Mouse (Mus musculus): ENCODE data around the gene Kcnd1. TPM values are rescaled to one million over a fixed set of nuclear protein-coding genes. Genes with fewer than 3 reads are reported as not detected.

Kcnd1 gene
- polyA plus RNA-seq, 1 experiment from 2014 or later = 1.6 TPM

DNA sequence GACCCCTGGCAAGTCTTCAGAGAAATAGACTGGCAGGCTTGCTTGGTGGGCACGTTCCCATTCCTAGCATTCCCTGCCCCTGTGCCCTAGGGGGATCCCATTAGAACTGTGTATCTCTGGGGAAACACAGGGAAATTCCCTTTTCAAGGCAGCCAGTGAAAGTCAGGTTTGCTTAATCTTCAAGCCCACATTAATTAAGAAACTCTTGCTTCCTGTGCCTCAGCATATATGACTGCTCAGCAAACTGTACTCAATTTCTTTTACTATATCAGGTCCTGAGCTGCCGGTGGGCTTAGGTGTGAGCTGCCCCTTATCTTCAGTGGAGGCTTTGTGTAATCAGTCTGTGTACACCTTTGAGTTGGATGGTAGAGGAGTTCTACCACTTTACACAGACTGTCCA, 43.7 kb downstream of the Kcnd1 start:
- H3K4me1 ChIP-seq (ENCODE audit: control insufficient read depth, insufficient read depth, low read length) = 0 out of 2 replicates have a peak, but pooled peaks cover 2% of the 10 kb centered on the region
- H3K9ac ChIP-seq (ENCODE audit: low read depth, low read length) = no peak overlapping the region
- H3K36me3 ChIP-seq (ENCODE audit: control insufficient read depth, insufficient read depth, low read length) = no peaks in the 10 kb centered on the region
- no peaks in the 10 kb centered on the region for H3K9me3 ChIP-seq (replicated peaks; ENCODE audit: control insufficient read depth, low read length)
- H3K27ac ChIP-seq (ENCODE audit: low read depth, low read length) = no peak overlapping the region
- 53% methylated on average over 2 of the region's 2 CpGs for WGBS (ENCODE audit: insufficient replicate concordance)
- no peak overlapping the region for H3K4me3 ChIP-seq (ENCODE audit: low read depth, low read length)
- no peak for ATAC-seq (replicated peaks; ENCODE audit: insufficient number of reproducible peaks, low FRiP score, low TSS enrichment)
- H3K27me3 ChIP-seq (ENCODE audit: control insufficient read depth, insufficient read depth, low read length) = no peaks in the 10 kb centered on the region
- no peak overlapping the region for H3K4me2 ChIP-seq

- WGBS (ENCODE audit: insufficient replicate concordance) = 100% methylated on average over 1 of the region's 1 CpGs
- Histone ChIP-seq H3K4me3 (ENCODE audit: low read depth, low read length) (no peak overlapping the region), H3K27ac (ENCODE audit: low read depth, low read length) (no peak overlapping the region), H3K4me2 (no peak overlapping the region), H3K9ac (ENCODE audit: low read depth, low read length) (no peak overlapping the region), H3K27me3 (ENCODE audit: control insufficient read depth, insufficient read depth, low read length) (no peaks in the 10 kb centered on the region), H3K36me3 (ENCODE audit: control insufficient read depth, insufficient read depth, low read length) (no peaks in the 10 kb centered on the region), H3K4me1 (ENCODE audit: control insufficient read depth, insufficient read depth, low read length) (0 out of 2 replicates have a peak, but pooled peaks cover 2% of the 10 kb centered on the region), H3K9me3 (replicated peaks; ENCODE audit: control insufficient read depth, low read length) (no peaks in the 10 kb centered on the region)
- no peak for ATAC-seq (replicated peaks; ENCODE audit: insufficient number of reproducible peaks, low FRiP score, low TSS enrichment)
Measured at GRCm38 (mm10) chrX:7867141-7867540, 45.1 kb downstream of the Kcnd1 start.

- Histone ChIP-seq H3K27ac (ENCODE audit: low read depth, low read length) (no peak overlapping the region), H3K4me3 (ENCODE audit: low read depth, low read length) (no peak overlapping the region), H3K9ac (ENCODE audit: low read depth, low read length) (no peak overlapping the region), H3K4me2 (no peak overlapping the region), H3K9me3 (replicated peaks; ENCODE audit: control insufficient read depth, low read length) (no peaks in the 10 kb centered on the region), H3K4me1 (ENCODE audit: control insufficient read depth, insufficient read depth, low read length) (0 out of 2 replicates have a peak, but pooled peaks cover 2% of the 10 kb centered on the region), H3K36me3 (ENCODE audit: control insufficient read depth, insufficient read depth, low read length) (no peaks in the 10 kb centered on the region), H3K27me3 (ENCODE audit: control insufficient read depth, insufficient read depth, low read length) (no peaks in the 10 kb centered on the region)
- ATAC-seq (replicated peaks; ENCODE audit: insufficient number of reproducible peaks, low FRiP score, low TSS enrichment) = no peak
- 56% methylated on average over 2 of the region's 2 CpGs for WGBS (ENCODE audit: insufficient replicate concordance)
Measured at GRCm38 (mm10) chrX:7868506-7868905, 46.4 kb downstream of the Kcnd1 start.

DNA sequence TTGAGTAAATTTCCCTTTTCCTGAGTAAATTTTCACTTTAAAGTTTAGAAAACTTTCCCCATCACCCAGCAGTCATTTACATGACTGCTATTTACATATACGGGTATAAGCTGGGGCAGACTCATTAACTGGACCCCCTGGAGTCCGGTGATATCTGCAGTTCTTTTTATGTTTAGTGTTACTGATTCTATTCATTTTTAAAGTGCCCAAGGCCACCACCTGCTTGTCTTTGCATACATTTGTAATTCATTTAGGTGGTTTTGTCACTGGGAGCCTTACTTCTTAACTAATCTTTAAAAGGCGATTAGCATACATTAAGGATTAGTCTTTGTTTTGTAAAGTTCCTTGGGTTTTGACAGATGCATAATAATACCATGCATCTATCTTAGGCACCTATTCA, 47.7 kb downstream of the Kcnd1 start:
- Histone ChIP-seq H3K36me3 (ENCODE audit: control insufficient read depth, insufficient read depth, low read length) (no peaks in the 10 kb centered on the region), H3K9ac (ENCODE audit: low read depth, low read length) (no peak overlapping the region), H3K27ac (ENCODE audit: low read depth, low read length) (no peak overlapping the region), H3K9me3 (replicated peaks; ENCODE audit: control insufficient read depth, low read length) (no peaks in the 10 kb centered on the region), H3K4me1 (ENCODE audit: control insufficient read depth, insufficient read depth, low read length) (0 out of 2 replicates have a peak, but pooled peaks cover 2% of the 10 kb centered on the region), H3K4me3 (ENCODE audit: low read depth, low read length) (no peak overlapping the region), H3K27me3 (ENCODE audit: control insufficient read depth, insufficient read depth, low read length) (no peaks in the 10 kb centered on the region), H3K4me2 (no peak overlapping the region)
- no peak for ATAC-seq (replicated peaks; ENCODE audit: insufficient number of reproducible peaks, low FRiP score, low TSS enrichment)
- WGBS (ENCODE audit: insufficient replicate concordance) = 52% methylated on average over 3 of the region's 3 CpGs

DNA sequence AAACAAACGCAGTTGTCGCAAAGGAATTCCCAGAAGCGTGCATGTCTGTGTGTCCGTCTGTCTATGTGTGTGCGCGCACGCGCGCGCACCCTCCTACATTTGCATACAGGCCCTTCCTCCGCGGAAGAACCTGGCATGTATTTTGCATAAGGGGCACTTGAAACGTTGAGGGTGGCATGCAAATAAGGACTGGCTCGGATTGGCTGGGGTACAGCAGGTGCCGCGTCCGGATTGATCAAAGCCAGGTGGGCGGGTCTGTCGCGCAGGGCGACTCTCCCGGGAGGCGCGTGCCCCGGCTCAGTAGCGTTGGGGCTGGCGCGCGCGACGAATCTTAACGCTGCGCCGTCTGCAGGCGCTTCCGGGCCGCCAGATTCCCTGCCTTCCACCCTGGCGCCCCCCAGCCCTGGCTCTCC, 55.9 kb downstream of the Kcnd1 start, which contains the start of gene Pim2:
Gene Pim2, plus strand, starts transcription at position 256 of the 413 bp plus-strand sequence.
- Histone ChIP-seq H3K27me3 (ENCODE audit: control insufficient read depth, insufficient read depth, low read length) (no peaks in the 10 kb centered on the region), H3K36me3 (ENCODE audit: control insufficient read depth, insufficient read depth, low read length) (no peaks in the 10 kb centered on the region; the same call in 1 of the 2 replicates), H3K4me2 (peak within 1 kb of the TSS; percentile 90), H3K9me3 (replicated peaks; ENCODE audit: control insufficient read depth, low read length) (no peaks in the 10 kb centered on the region), H3K4me1 (ENCODE audit: control insufficient read depth, insufficient read depth, low read length) (no peaks in the 10 kb centered on the region), H3K27ac (ENCODE audit: low read depth, low read length) (no peak within 1 kb of the TSS), H3K9ac (ENCODE audit: low read depth, low read length) (peak within 1 kb of the TSS; percentile 63), H3K4me3 (ENCODE audit: low read depth, low read length) (peak within 1 kb of the TSS; percentile 49)
- WGBS (ENCODE audit: insufficient replicate concordance) = 9% methylated on average over 34 of the region's 38 CpGs
- ATAC-seq (replicated peaks; ENCODE audit: insufficient number of reproducible peaks, low FRiP score, low TSS enrichment) = peak; percentile 86

- H3K4me3 ChIP-seq (ENCODE audit: low read depth, low read length) = peak overlapping the region; percentile 49
- no peak overlapping the region for H3K27ac ChIP-seq (ENCODE audit: low read depth, low read length)
- H3K27me3 ChIP-seq (ENCODE audit: control insufficient read depth, insufficient read depth, low read length) = no peaks in the 10 kb centered on the region
- H3K9ac ChIP-seq (ENCODE audit: low read depth, low read length) = peak overlapping the region; percentile 63
- peak overlapping the region; percentile 90 for H3K4me2 ChIP-seq
- WGBS (ENCODE audit: insufficient replicate concordance) = 14% methylated on average over 21 of the region's 21 CpGs
- no peaks in the 10 kb centered on the region; the same call in 1 of the 2 replicates for H3K36me3 ChIP-seq (ENCODE audit: control insufficient read depth, insufficient read depth, low read length)
- H3K4me1 ChIP-seq (ENCODE audit: control insufficient read depth, insufficient read depth, low read length) = no peaks in the 10 kb centered on the region
- no peak for ATAC-seq (replicated peaks; ENCODE audit: insufficient number of reproducible peaks, low FRiP score, low TSS enrichment)
- H3K9me3 ChIP-seq (replicated peaks; ENCODE audit: control insufficient read depth, low read length) = no peaks in the 10 kb centered on the region
Measured at GRCm38 (mm10) chrX:7878495-7878894, 56.4 kb downstream of the Kcnd1 start.

- Histone ChIP-seq H3K4me2 (peak overlapping the region; percentile 90), H3K36me3 (ENCODE audit: control insufficient read depth, insufficient read depth, low read length) (no peaks in the 10 kb centered on the region; the same call in 1 of the 2 replicates), H3K27me3 (ENCODE audit: control insufficient read depth, insufficient read depth, low read length) (no peaks in the 10 kb centered on the region), H3K9me3 (replicated peaks; ENCODE audit: control insufficient read depth, low read length) (no peaks in the 10 kb centered on the region), H3K4me1 (ENCODE audit: control insufficient read depth, insufficient read depth, low read length) (no peaks in the 10 kb centered on the region; the same call in 1 of the 2 replicates), H3K9ac (ENCODE audit: low read depth, low read length) (no peak overlapping the region), H3K27ac (ENCODE audit: low read depth, low read length) (no peak overlapping the region), H3K4me3 (ENCODE audit: low read depth, low read length) (no peak overlapping the region)
- no peak for ATAC-seq (replicated peaks; ENCODE audit: insufficient number of reproducible peaks, low FRiP score, low TSS enrichment)
- 15% methylated on average over 11 of the region's 11 CpGs for WGBS (ENCODE audit: insufficient replicate concordance)
Measured at GRCm38 (mm10) chrX:7879819-7880218, 57.7 kb downstream of the Kcnd1 start.

DNA sequence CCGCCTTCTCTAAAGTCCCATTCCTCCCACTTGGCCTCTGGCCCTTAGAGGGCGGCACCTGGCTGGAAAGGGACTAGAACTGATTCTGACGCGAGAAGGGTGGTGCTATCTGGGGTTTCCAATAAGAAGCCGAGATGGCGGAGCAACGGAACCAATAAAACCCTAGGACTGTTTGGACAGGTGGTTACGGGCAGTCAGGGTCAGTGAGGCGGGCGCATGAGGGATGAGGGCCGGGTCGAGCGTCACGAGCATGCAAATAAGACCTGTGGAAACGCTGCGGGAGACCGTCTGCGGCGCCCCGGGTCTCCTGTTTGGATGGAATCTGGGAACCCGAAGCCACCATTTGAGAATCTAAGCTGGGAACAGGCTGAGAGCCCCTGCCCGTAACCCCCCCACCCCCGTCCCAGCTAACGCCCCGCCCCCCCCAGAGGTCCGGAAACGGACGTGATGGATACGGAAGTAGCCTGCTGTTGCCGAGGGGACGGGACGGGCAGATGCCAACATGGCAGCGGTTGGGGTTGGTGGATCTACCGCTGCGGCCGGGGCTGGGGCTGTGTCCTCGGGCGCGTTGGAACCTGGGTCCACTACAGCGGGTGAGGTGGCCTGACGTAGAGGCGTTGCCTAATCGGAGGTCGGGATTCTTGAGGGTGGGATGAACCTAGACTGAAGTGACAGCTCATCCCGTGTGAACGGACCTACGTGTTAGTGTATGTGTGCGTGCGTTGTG, 61.9 kb downstream of the Kcnd1 start, which contains the start of gene Slc35a2:
Gene Slc35a2, plus strand, starts transcription at position 188 of the 727 bp plus-strand sequence.
- H3K27me3 ChIP-seq (ENCODE audit: control insufficient read depth, insufficient read depth, low read length) = no peaks in the 10 kb centered on the region
- peak within 1 kb of the TSS; percentile 54 for H3K4me3 ChIP-seq (ENCODE audit: low read depth, low read length)
- no peaks in the 10 kb centered on the region; the same call in 1 of the 2 replicates for H3K4me1 ChIP-seq (ENCODE audit: control insufficient read depth, insufficient read depth, low read length)
- H3K9me3 ChIP-seq (replicated peaks; ENCODE audit: control insufficient read depth, low read length) = no peaks in the 10 kb centered on the region
- H3K4me2 ChIP-seq = peak within 1 kb of the TSS; percentile 67
- WGBS (ENCODE audit: insufficient replicate concordance) = 10% methylated on average over 49 of the region's 49 CpGs
- H3K27ac ChIP-seq (ENCODE audit: low read depth, low read length) = peak within 1 kb of the TSS; percentile 67
- H3K9ac ChIP-seq (ENCODE audit: low read depth, low read length) = peak within 1 kb of the TSS; percentile 48
- no peaks in the 10 kb centered on the region for H3K36me3 ChIP-seq (ENCODE audit: control insufficient read depth, insufficient read depth, low read length)
- ATAC-seq (replicated peaks; ENCODE audit: insufficient number of reproducible peaks, low FRiP score, low TSS enrichment) = peak; percentile 85
